Mouse (Mus musculus) kidney, adult 9 months (tissue): ENCODE data around the gene Emp1.

ENCODE experiments used
- DNase-seq: peaks from one replicate; pipeline ENCODE4 v3.0.0; 2022

The Emp1 gene

GRCm38 (mm10) chr6:135417459-135417858, 55.1 kb downstream of the Emp1 start:
- peak; percentile 50 for DNase-seq

GRCm38 (mm10) chr6:135418223-135418824, 56.0 kb downstream of the Emp1 start:
- DNase-seq = no peak

GRCm38 (mm10) chr6:135428246-135428645, 65.9 kb downstream of the Emp1 start:
- DNase-seq = no peak

GRCm38 (mm10) chr6:135429268-135429909, 67.0 kb downstream of the Emp1 start:
- DNase-seq = no peak

DNA sequence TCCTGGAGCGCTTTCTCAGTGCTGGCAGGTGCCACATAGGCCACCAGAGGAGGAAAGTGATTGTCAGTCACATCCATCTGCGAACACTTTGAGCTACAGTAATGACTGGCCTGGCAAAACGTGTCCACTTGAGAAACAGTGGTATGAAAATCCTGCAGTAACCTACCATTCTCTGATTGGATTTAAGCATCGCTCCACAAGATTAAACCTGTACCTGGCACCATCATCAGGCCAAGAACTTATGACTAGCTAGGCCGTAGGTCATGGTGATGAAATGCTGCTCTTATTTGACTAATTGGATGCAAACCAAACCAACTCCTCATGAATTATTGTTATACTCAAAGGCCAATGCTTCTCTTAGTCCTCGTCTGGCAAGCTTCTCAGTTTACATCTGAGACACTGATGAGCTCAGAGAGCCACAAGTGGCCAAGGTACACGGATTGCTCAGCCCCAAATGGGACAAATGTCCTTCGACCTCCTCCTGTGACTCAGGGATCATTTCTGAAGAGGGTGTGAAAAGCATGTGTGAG, 68.2 kb downstream of the Emp1 start:
- DNase-seq = no peak
